Mouse (Mus musculus) 3T3-L1 (cell line): Measurements from ENCODE around the gene Psmb9.

Experiments used
- DNase-seq: peaks from one replicate; pipeline ENCODE4 v3.0.0-alpha.2; 2015; ENCODE audit warnings: low read depth, low spot score

The Psmb9 gene

GRCm38 (mm10) chr17:34138655-34139054 is 48.9 kb downstream of the Psmb9 start:
- no peak for DNase-seq

- DNase-seq: no peak
These were observed 50.0 kb downstream of the Psmb9 start for GRCm38 (mm10) chr17:34137601-34138000.

GRCm38 (mm10) chr17:34135297-34136224 is 52.0 kb downstream of the Psmb9 start:
- DNase-seq: peak; percentile 100

GRCm38 (mm10) chr17:34134451-34134850 is 53.1 kb downstream of the Psmb9 start:
- DNase-seq: peak; percentile 67

GRCm38 (mm10) chr17:34133289-34133688 is 54.3 kb downstream of the Psmb9 start:
- DNase-seq: peak; percentile 61
